Comparison of ENCODE assay signal across 34 mouse cellular contexts in the genomic region with DNA sequence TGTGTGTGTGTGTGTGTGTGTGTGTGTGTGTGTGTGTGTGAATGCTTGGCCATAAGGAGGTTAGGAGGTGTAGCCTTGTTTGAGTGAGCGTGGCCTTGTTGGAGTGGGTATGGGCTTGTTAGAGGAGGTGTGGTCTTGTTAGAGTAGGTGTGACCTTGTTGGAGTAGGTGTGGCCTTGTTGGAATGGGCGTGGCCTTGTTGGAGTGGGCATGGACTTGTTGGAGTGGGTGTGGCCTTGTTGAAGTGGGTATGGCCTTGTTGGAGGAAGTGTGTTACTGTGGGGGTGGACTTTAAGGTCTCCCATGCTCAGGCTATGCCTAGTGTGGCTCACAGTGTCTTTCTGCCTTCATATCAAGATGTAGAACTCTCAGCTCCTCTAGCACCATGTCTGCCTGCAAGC.
"Had no signal": no experiment of that assay in that cellular context is flagged by ENCODE, and none has a peak within 500 bp of the region (broad histone marks: within the 10 kb centered on the region; RNA-seq: fewer than 3 reads in every experiment).

No protein-coding gene starts in this region.

- ATAC-seq: hindbrain, embryonic 16.5 days; hindbrain, postnatal 0 days; inflammation-experienced regulatory T-cells, adult 6 months; intestine, embryonic 15.5 days; intestine, embryonic 16.5 days; intestine, postnatal 0 days had no signal

- H3K4me3 ChIP-seq: heart, embryonic 10.5 days; heart, embryonic 12.5 days; heart, embryonic 13.5 days; heart, embryonic 15.5 days; hindbrain, embryonic 10.5 days; hindbrain, embryonic 12.5 days; hindbrain, embryonic 13.5 days; hindbrain, embryonic 15.5 days; intestine, embryonic 15.5 days; kidney, embryonic 15.5 days; layer of hippocampus, adult 2 months had no signal

- H3K4me1 ChIP-seq: heart, embryonic 10.5 days; heart, embryonic 12.5 days; heart, embryonic 13.5 days; heart, embryonic 15.5 days; hindbrain, embryonic 10.5 days; hindbrain, embryonic 12.5 days; hindbrain, embryonic 13.5 days; hindbrain, embryonic 15.5 days; intestine, embryonic 15.5 days; kidney, embryonic 15.5 days had no signal

- H3K9me3 ChIP-seq: heart, embryonic 10.5 days; heart, embryonic 15.5 days; hindbrain, embryonic 10.5 days; hindbrain, embryonic 12.5 days; hindbrain, embryonic 13.5 days; hindbrain, embryonic 15.5 days; intestine, embryonic 15.5 days; kidney, embryonic 15.5 days had no signal

- H3K9ac ChIP-seq: heart, embryonic 12.5 days; heart, embryonic 13.5 days; heart, embryonic 15.5 days; hindbrain, embryonic 12.5 days; hindbrain, embryonic 13.5 days; hindbrain, embryonic 14.5 days; hindbrain, embryonic 15.5 days; intestine, embryonic 15.5 days; kidney, embryonic 15.5 days had no signal

- H3K27me3 ChIP-seq: heart, embryonic 12.5 days; heart, embryonic 13.5 days; heart, embryonic 15.5 days; hindbrain, embryonic 12.5 days; hindbrain, embryonic 13.5 days; hindbrain, embryonic 15.5 days; intestine, embryonic 15.5 days; kidney, embryonic 15.5 days had no signal

- H3K36me3 ChIP-seq: heart, embryonic 10.5 days; heart, embryonic 12.5 days; heart, embryonic 13.5 days; heart, embryonic 15.5 days; hindbrain, embryonic 10.5 days; hindbrain, embryonic 12.5 days; hindbrain, embryonic 13.5 days; hindbrain, embryonic 15.5 days; intestine, embryonic 15.5 days; kidney, embryonic 15.5 days had no signal

- H3K4me2 ChIP-seq: heart, embryonic 11.5 days; heart, embryonic 12.5 days; heart, embryonic 13.5 days; heart, embryonic 15.5 days; hindbrain, embryonic 12.5 days; hindbrain, embryonic 13.5 days; hindbrain, embryonic 14.5 days; hindbrain, embryonic 15.5 days; intestine, embryonic 15.5 days; kidney, embryonic 15.5 days had no signal

- DNase-seq: heart, postnatal 10 days; heart, postnatal 14 days; heart, postnatal 36 days; heart, postnatal 4 days; kidney, adult 11 months; kidney, adult 18-20 months; kidney, adult 2 months; kidney, adult 9 months; kidney, postnatal 10 days; kidney, postnatal 14 days; kidney, postnatal 25 days; kidney, postnatal 36 days; kidney, postnatal 4 days; layer of hippocampus, adult 9-11 months; layer of hippocampus, postnatal 36 days had no signal

- H3K27ac ChIP-seq: heart, embryonic 10.5 days; heart, embryonic 13.5 days; heart, embryonic 15.5 days; hindbrain, embryonic 10.5 days; hindbrain, embryonic 12.5 days; hindbrain, embryonic 13.5 days; hindbrain, embryonic 14.5 days; hindbrain, embryonic 15.5 days; hindbrain, postnatal 0 days; intestine, embryonic 15.5 days; kidney, embryonic 15.5 days; kidney, postnatal 0 days; layer of hippocampus, adult 2 months had no signal
